ENCODE assay signal across 29 mouse cellular contexts in the genomic region with DNA sequence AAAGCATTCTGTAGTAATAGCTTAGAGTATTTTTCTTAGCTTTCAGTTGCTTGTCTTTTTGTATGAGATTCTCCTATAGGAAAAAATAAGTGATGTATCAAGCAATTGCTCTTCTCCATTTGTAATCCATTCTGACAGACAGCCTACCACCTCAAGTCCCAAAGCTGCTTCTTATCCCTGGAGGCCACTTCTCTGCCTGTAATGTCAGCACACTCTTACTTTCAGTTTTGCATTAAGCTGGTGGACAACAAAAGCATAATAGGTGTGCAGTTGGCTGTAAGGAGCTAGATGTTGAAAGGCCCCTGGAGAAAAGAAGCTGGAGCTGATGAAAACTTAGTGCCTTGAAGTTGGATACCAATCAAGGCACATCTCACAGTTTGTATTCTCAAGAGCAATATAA. TPM values are rescaled to one million over a fixed set of nuclear protein-coding genes. Genes with fewer than 3 reads are reported as not detected.
A peak's percentile ranks its signal among the peaks of the same experiment; 100 is the strongest.
DNase-seq lines count a peak whose midpoint lies in the region; ATAC-seq and TF ChIP-seq lines count a peak whose summit lies in the region.
"Had no signal": no experiment of that assay in that cellular context is flagged by ENCODE, and none has a peak within 500 bp of the region (broad histone marks: within the 10 kb centered on the region; RNA-seq: fewer than 3 reads in every experiment).

No protein-coding gene starts in this region.

- no peak for ATAC-seq in lung, postnatal 0 days
- ATAC-seq in midbrain, embryonic 14.5 days (ENCODE audit: low FRiP score, low TSS enrichment), result no peak
- ATAC-seq: activated CD4-positive, CD25-positive, alpha-beta regulatory T cell, adult 4 months; forebrain, embryonic 14.5 days; intestine, embryonic 15.5 days had no signal

- TF ChIP-seq CTCF in lung, postnatal 0 days (IDR thresholded peaks at IDR 0.05), result no peak
- TF ChIP-seq CTCF in brain, embryonic 14.5 days (IDR thresholded peaks at IDR 0.05; ENCODE audit: borderline replicate concordance, extremely low read depth, insufficient read depth, insufficient read length), result no peak
- no peak for TF ChIP-seq CTCF in thymus, adult 2 months (IDR thresholded peaks at IDR 0.05; ENCODE audit: borderline replicate concordance, control insufficient read depth, extremely low read depth, insufficient read depth, low read length, poor library complexity)

- DNase-seq in lung, postnatal 0 days (ENCODE audit: low spot score), result peak; percentile 9
- DNase-seq in lung, postnatal 4 days, result no peak
- peak; percentile 15 for DNase-seq in CD4-positive, CD25-positive, alpha-beta regulatory T cell, adult 2 months (ENCODE audit: low read depth, low spot score)
- DNase-seq in brain, embryonic 14.5 days (ENCODE audit: low read depth), result peak; percentile 7
- peak; percentile 32 for DNase-seq in retina, embryonic 14.5 days (ENCODE audit: low spot score)
- DNase-seq in thymus, adult 2 months, result no peak
- DNase-seq in right cerebral cortex, adult 18-20 months, result no peak
- no peak for DNase-seq in midbrain, embryonic 14.5 days
- DNase-seq: adrenal gland, postnatal 10 days; cerebellum, adult 2 months; cerebellum, postnatal 36 days; embryo, embryonic 11 days; gastrocnemius, postnatal 14 days; heart, adult 11 months; heart, postnatal 36 days; kidney, adult 8-10 months; kidney, postnatal 10 days; lung, adult 2 months had no signal

- no peaks in the 10 kb centered on the region for H3K27me3 ChIP-seq in lung, postnatal 0 days (replicated peaks; ENCODE audit: insufficient read depth, low read length)
- H3K27me3 ChIP-seq in thymus, adult 2 months (ENCODE audit: control insufficient read depth, insufficient read depth, low read length), result no peaks in the 10 kb centered on the region
- H3K27me3 ChIP-seq in midbrain, embryonic 14.5 days (ENCODE audit: control insufficient read depth, insufficient read depth, low read length), result no peaks in the 10 kb centered on the region
- H3K27me3 ChIP-seq: embryonic facial prominence, embryonic 15.5 days; intestine, embryonic 15.5 days; limb, embryonic 12.5 days; midbrain, embryonic 12.5 days had no signal

- TF ChIP-seq EP300 in lung, postnatal 0 days (IDR thresholded peaks at IDR 0.05), result no peak

- H3K27ac ChIP-seq in lung, postnatal 0 days (ENCODE audit: low read length), result no peak overlapping the region
- H3K27ac ChIP-seq in thymus, adult 2 months (ENCODE audit: control insufficient read depth, insufficient read depth, low read length), result no peak overlapping the region
- H3K27ac ChIP-seq in midbrain, embryonic 14.5 days (replicated peaks; ENCODE audit: low read depth, low read length), result no peak overlapping the region
- H3K27ac ChIP-seq: embryonic facial prominence, embryonic 15.5 days; hindbrain, embryonic 14.5 days; intestine, embryonic 15.5 days; limb, embryonic 12.5 days; macrophage; midbrain, embryonic 12.5 days; stomach, postnatal 0 days had no signal

- no peak for TF ChIP-seq POLR2A in brain, embryonic 14.5 days (IDR thresholded peaks at IDR 0.05; ENCODE audit: borderline replicate concordance, extremely low read depth, insufficient read depth, insufficient read length, poor library complexity, severe bottlenecking)
- TF ChIP-seq POLR2A in thymus, adult 2 months (IDR thresholded peaks at IDR 0.05; ENCODE audit: control insufficient read depth, extremely low read depth, insufficient read depth, low read length, poor library complexity), result no peak

- no peaks in the 10 kb centered on the region for H3K9me3 ChIP-seq in lung, postnatal 0 days (ENCODE audit: low read length)
- H3K9me3 ChIP-seq in midbrain, embryonic 14.5 days (ENCODE audit: control insufficient read depth, low read length), result no peaks in the 10 kb centered on the region
- H3K9me3 ChIP-seq: embryonic facial prominence, embryonic 15.5 days; G1E; intestine, embryonic 15.5 days had no signal

- no peaks in the 10 kb centered on the region for H3K36me3 ChIP-seq in lung, postnatal 0 days (ENCODE audit: insufficient read depth, low read length)
- H3K36me3 ChIP-seq in thymus, adult 2 months (ENCODE audit: control insufficient read depth, insufficient read depth, low read length), result no peaks in the 10 kb centered on the region
- H3K36me3 ChIP-seq in midbrain, embryonic 14.5 days (ENCODE audit: control insufficient read depth, insufficient read depth, low read length), result no peaks in the 10 kb centered on the region
- H3K36me3 ChIP-seq: embryonic facial prominence, embryonic 15.5 days; intestine, embryonic 15.5 days; limb, embryonic 12.5 days; midbrain, embryonic 12.5 days had no signal

- no peak overlapping the region for H3K4me2 ChIP-seq in lung, postnatal 0 days (replicated peaks; ENCODE audit: low read depth, low read length)
- no peak overlapping the region for H3K4me2 ChIP-seq in midbrain, embryonic 14.5 days (ENCODE audit: low read length)
- H3K4me2 ChIP-seq: embryonic facial prominence, embryonic 15.5 days; hindbrain, embryonic 14.5 days; intestine, embryonic 15.5 days; limb, embryonic 12.5 days; liver, embryonic 11.5 days; midbrain, embryonic 12.5 days had no signal

- H3K4me3 ChIP-seq in lung, postnatal 0 days (ENCODE audit: low read depth, low read length), result no peak overlapping the region
- H3K4me3 ChIP-seq in thymus, adult 2 months (ENCODE audit: control insufficient read depth, insufficient read depth, low read length), result no peak overlapping the region
- H3K4me3 ChIP-seq in midbrain, embryonic 14.5 days (replicated peaks; ENCODE audit: low read depth, low read length), result no peak overlapping the region
- H3K4me3 ChIP-seq: embryonic facial prominence, embryonic 15.5 days; intestine, embryonic 15.5 days; limb, embryonic 12.5 days; midbrain, embryonic 12.5 days had no signal

- no peak overlapping the region for H3K9ac ChIP-seq in lung, postnatal 0 days (replicated peaks; ENCODE audit: low read depth)
- no peak overlapping the region for H3K9ac ChIP-seq in midbrain, embryonic 14.5 days (replicated peaks; ENCODE audit: low read length)
- H3K9ac ChIP-seq: embryonic facial prominence, embryonic 15.5 days; hindbrain, embryonic 14.5 days; intestine, embryonic 15.5 days; limb, embryonic 12.5 days; midbrain, embryonic 12.5 days had no signal

- no peaks in the 10 kb centered on the region for H3K4me1 ChIP-seq in lung, postnatal 0 days (ENCODE audit: insufficient read depth, low read depth, low read length)
- no peaks in the 10 kb centered on the region for H3K4me1 ChIP-seq in thymus, adult 2 months (replicated peaks; ENCODE audit: control insufficient read depth, insufficient read depth, low read length)
- H3K4me1 ChIP-seq in midbrain, embryonic 14.5 days (ENCODE audit: control insufficient read depth, insufficient read depth, low read length), result no peaks in the 10 kb centered on the region
- H3K4me1 ChIP-seq: intestine, embryonic 15.5 days had no signal

RNA-seq across cellular contexts. Expression of a gene that starts 26.1 kb away (rescaled TPM):
- polyA plus RNA-seq in lung, postnatal 0 days (2015; fragmentation: Nextera tagmentation; extraction: Ambion mirVana), result 72.4 and 82.9 TPM in 2 replicates
- polyA plus RNA-seq in brain, embryonic 14.5 days (2012; rRNA removed), result 25.0 and 28.8 TPM in 2 replicates
- polyA plus RNA-seq in thymus, adult 2 months (2012; rRNA removed), result 10.8 and 11.5 TPM in 2 replicates
- 47.4 and 59.6 TPM in 2 replicates for polyA plus RNA-seq in midbrain, embryonic 14.5 days (2014; fragmentation: Nextera tagmentation; extraction: Ambion mirVana)

RNA-seq across cellular contexts. Expression of a gene that starts 26.3 kb away (rescaled TPM):
- polyA plus RNA-seq in lung, postnatal 0 days (2015; fragmentation: Nextera tagmentation; extraction: Ambion mirVana), result 3.5 and 4.5 TPM in 2 replicates
- 6.6 and 7.5 TPM in 2 replicates for polyA plus RNA-seq in brain, embryonic 14.5 days (2012; rRNA removed)
- 3.6 and 3.9 TPM in 2 replicates for polyA plus RNA-seq in thymus, adult 2 months (2012; rRNA removed)
- polyA plus RNA-seq in midbrain, embryonic 14.5 days (2014; fragmentation: Nextera tagmentation; extraction: Ambion mirVana), result 3.9 and 5.3 TPM in 2 replicates

Comparison
In these comparisons a context has a peak if more than half of its experiments do, and no peak if none do; other contexts are left out.
1. DNase-seq: peak in lung, postnatal 0 days (single experiment), CD4-positive, CD25-positive, alpha-beta regulatory T cell, adult 2 months (single experiment), brain, embryonic 14.5 days (single experiment) and retina, embryonic 14.5 days (single experiment); none in lung, postnatal 4 days (0 of 2), thymus, adult 2 months (single experiment), right cerebral cortex, adult 18-20 months (single experiment) and midbrain, embryonic 14.5 days (single experiment).